Mouse (Mus musculus) CH12.LX (cell line): ENCODE results near the gene Rnf214. TPM values are rescaled to one million over a fixed set of nuclear protein-coding genes. Genes with fewer than 3 reads are reported as not detected.

Experiments used
- DNase-seq: peaks from one replicate; pipeline ENCODE4 v3.0.0-alpha.2; 2013; ENCODE audit errors: extremely low read depth
- H3K27ac ChIP-seq: 2 replicates; pipeline ENCODE4 v1.5.1; 2012; ENCODE audit warnings: low read depth, mild to moderate bottlenecking, control low read depth, moderate library complexity; ENCODE audit not compliant: insufficient read depth
- H3K27me3 ChIP-seq: replicated peaks from 2 replicates; pipeline ENCODE3; 2012; ENCODE audit warnings: inconsistent platforms
- H3K36me3 ChIP-seq, 2 experiments: replicated peaks in 1 of 2; 2 replicates each; pipeline versions ENCODE3 to v1.6.1; 2012; ENCODE audit warnings: inconsistent platforms in 1 of 2, low read length in 1 of 2, mild to moderate bottlenecking in 1 of 2, mixed read lengths in 1 of 2, moderate library complexity in 1 of 2; ENCODE audit not compliant: control insufficient read depth in 1 of 2, insufficient read depth in 1 of 2
- H3K4me1 ChIP-seq, 2 experiments: 2 replicates each; pipeline ENCODE4 v1.6.1; 2012; ENCODE audit warnings: inconsistent platforms in 1 of 2, moderate library complexity in 1 of 2; ENCODE audit not compliant: insufficient read depth in 2 of 2, control insufficient read depth in 1 of 2
- H3K4me2 ChIP-seq: 2 replicates; pipeline ENCODE4 v1.6.1; 2012; ENCODE audit warnings: low read depth, mild to moderate bottlenecking, control low read depth; ENCODE audit not compliant: poor library complexity, insufficient read depth, severe bottlenecking
- H3K4me3 ChIP-seq, 3 experiments: fragments of 150-350 bp in 1 of 3; sonication (generic) in 1 of 3; replicated peaks in 1 of 3; 2 replicates each; pipeline versions ENCODE3 to v1.5.1; 2011 to 2012; ENCODE audit warnings: low read depth in 2 of 3, low read length in 2 of 3, mild to moderate bottlenecking in 2 of 3, moderate library complexity in 2 of 3, control low read depth in 1 of 3, improper control_type of control experiment in 1 of 3, inconsistent platforms in 1 of 3, mixed read lengths in 1 of 3; ENCODE audit not compliant: poor library complexity in 1 of 3
- H3K79me2 ChIP-seq: replicated peaks from 2 replicates; pipeline ENCODE4 v1.6.1; 2012; ENCODE audit warnings: mild to moderate bottlenecking, moderate library complexity; ENCODE audit not compliant: control insufficient read depth, poor library complexity, insufficient read depth, severe bottlenecking; ENCODE audit errors: extremely low read depth
- H3K9ac ChIP-seq: 2 replicates; pipeline ENCODE4 v1.6.1; 2012; ENCODE audit warnings: low read depth, mild to moderate bottlenecking, control low read depth, moderate library complexity; ENCODE audit not compliant: insufficient read depth
- H3K9me3 ChIP-seq: replicated peaks from 2 replicates; pipeline ENCODE3; 2012; ENCODE audit warnings: low read length, inconsistent platforms, mixed read lengths
- BHLHE40 ChIP-seq: IDR thresholded peaks from 2 replicates; pipeline ENCODE4 v1.6.1; 2011; ENCODE audit warnings: mild to moderate bottlenecking, low read depth, low read length, improper control_type of control experiment
- CHD1 ChIP-seq: IDR thresholded peaks from 2 replicates; pipeline ENCODE4 v1.6.1; 2012; ENCODE audit warnings: low read depth, low read length, improper control_type of control experiment, inconsistent platforms
- CTCF ChIP-seq, 2 experiments: IDR thresholded peaks in 1 of 2; conservative IDR thresholded peaks in 1 of 2; 2 replicates each; pipeline ENCODE4 v1.5.1; 2011 to 2012; ENCODE audit warnings: low read depth in 2 of 2, low read length in 2 of 2, improper control_type of control experiment in 1 of 2, inconsistent platforms in 1 of 2, mild to moderate bottlenecking in 1 of 2, moderate library complexity in 1 of 2
- ELF1 ChIP-seq: IDR thresholded peaks from 2 replicates; pipeline ENCODE4 v1.6.1; 2014; ENCODE audit warnings: low read depth, mild to moderate bottlenecking, inconsistent platforms, low read length, improper control_type of control experiment
- EP300 ChIP-seq: IDR thresholded peaks from 2 replicates; pipeline ENCODE4 v1.6.1; 2011; ENCODE audit warnings: low read length, improper control_type of control experiment
- ETS1 ChIP-seq: conservative IDR thresholded peaks from 2 replicates; pipeline ENCODE4 v1.6.1; 2012; ENCODE audit warnings: low read depth, mild to moderate bottlenecking, inconsistent platforms, low read length, improper control_type of control experiment, moderate library complexity
- GABPA ChIP-seq: IDR thresholded peaks from 2 replicates; pipeline ENCODE4 v1.6.1; 2012; ENCODE audit warnings: low read depth, low read length, improper control_type of control experiment, inconsistent platforms; ENCODE audit not compliant: insufficient replicate concordance
- IRF4 ChIP-seq: IDR thresholded peaks from 2 replicates; pipeline ENCODE4 v1.6.1; 2014; ENCODE audit warnings: low read depth, mild to moderate bottlenecking, inconsistent platforms, low read length, improper control_type of control experiment
- JUND ChIP-seq: conservative IDR thresholded peaks from 2 replicates; pipeline ENCODE4 v1.6.1; 2011; ENCODE audit warnings: low read depth, low read length, improper control_type of control experiment
- MAZ ChIP-seq: IDR thresholded peaks from 2 replicates; pipeline ENCODE4 v1.6.1; 2012; ENCODE audit warnings: low read depth, mild to moderate bottlenecking, inconsistent platforms, low read length, improper control_type of control experiment, moderate library complexity
- MEF2A ChIP-seq: IDR thresholded peaks from 2 replicates; pipeline ENCODE4 v1.6.1; 2014; ENCODE audit warnings: low read depth, mild to moderate bottlenecking, inconsistent platforms, low read length, improper control_type of control experiment, borderline replicate concordance
- MXI1 ChIP-seq: IDR thresholded peaks from 2 replicates; pipeline ENCODE4 v1.6.1; 2011; ENCODE audit warnings: mild to moderate bottlenecking, low read depth, low read length, improper control_type of control experiment
- NELFE ChIP-seq: IDR thresholded peaks from 2 replicates; pipeline ENCODE4 v1.6.1; 2011; ENCODE audit warnings: low read depth, low read length, improper control_type of control experiment
- POLR2AphosphoS2 ChIP-seq: IDR thresholded peaks from 2 replicates; pipeline ENCODE4 v1.6.1; 2011; ENCODE audit warnings: low read depth, low read length, improper control_type of control experiment
- RAD21 ChIP-seq: IDR thresholded peaks from 2 replicates; pipeline ENCODE4 v1.6.1; 2011; ENCODE audit warnings: low read depth, mild to moderate bottlenecking, low read length, improper control_type of control experiment, moderate library complexity
- RCOR1 ChIP-seq: conservative IDR thresholded peaks from 2 replicates; pipeline ENCODE4 v1.6.1; 2012; ENCODE audit warnings: low read depth, mild to moderate bottlenecking, inconsistent platforms, low read length, improper control_type of control experiment
- SIN3A ChIP-seq: IDR thresholded peaks from 2 replicates; pipeline ENCODE4 v1.6.1; 2012; ENCODE audit warnings: low read length, improper control_type of control experiment, inconsistent platforms
- TBP ChIP-seq: conservative IDR thresholded peaks from 2 replicates; pipeline ENCODE4 v1.6.1; 2011; ENCODE audit warnings: low read depth, low read length, improper control_type of control experiment
- UBTF ChIP-seq: IDR thresholded peaks from 2 replicates; pipeline ENCODE4 v1.6.1; 2012; ENCODE audit warnings: low read depth, mild to moderate bottlenecking, inconsistent platforms, low read length, improper control_type of control experiment, moderate library complexity
- USF1 ChIP-seq: IDR thresholded peaks from 2 replicates; pipeline ENCODE4 v1.6.1; 2014; ENCODE audit warnings: low read depth, mild to moderate bottlenecking, inconsistent platforms, low read length, improper control_type of control experiment
- USF2 ChIP-seq: conservative IDR thresholded peaks from 2 replicates; pipeline ENCODE4 v1.6.1; 2011; ENCODE audit warnings: low read depth, low read length, improper control_type of control experiment
- ZKSCAN1 ChIP-seq: IDR thresholded peaks from 2 replicates; pipeline ENCODE4 v1.6.1; 2012; ENCODE audit warnings: low read depth, inconsistent platforms, low read length, improper control_type of control experiment, borderline replicate concordance
- ZMIZ1 ChIP-seq: IDR thresholded peaks from 2 replicates; pipeline ENCODE4 v1.6.1; 2012; ENCODE audit warnings: low read depth, mild to moderate bottlenecking, inconsistent platforms, low read length, improper control_type of control experiment
- dilution Hi-C: fragments of 300-500 bp; cut with MboI; formaldehyde crosslinking; loops from 2 replicates; pipeline ENCODE4 v1.14.3; 2020; ENCODE audit warnings: low sequenced_read_pairs; ENCODE audit not compliant: extremely low pct_unique_long_range_greater_than_20kb, extremely low pct_ligation_motif_present
- in situ Hi-C: fragments of 300-500 bp; cut with MboI; formaldehyde crosslinking; loops from 3 replicates; pipeline ENCODE4 v1.14.3; 2019; ENCODE audit warnings: low sequenced_read_pairs, low pct_ligation_motif_present, low pct_unique_long_range_greater_than_20kb, mixed read lengths
- polyA plus RNA-seq: library from polyadenylated mRNA; unstranded; fragments of >175 nt; gene quantifications from 2 replicates; pipeline ENCODE4 v1.2.1, GENCODE M21; 2012; ENCODE audit warnings: low read depth; ENCODE audit not compliant: insufficient read length
- total RNA-seq, 2 experiments: library from RNA; depleted of rRNA; stranded (reverse); fragments of 300-350 nt in 1 of 2; fragments of >200 nt in 1 of 2; gene quantifications; 2 replicates each; pipeline ENCODE4 v1.2.3; 2012 to 2014

The Rnf214 gene
- total and polyA plus RNA-seq, 3 experiments, result 4.4 to 16.1 (median 9.4) TPM

DNA sequence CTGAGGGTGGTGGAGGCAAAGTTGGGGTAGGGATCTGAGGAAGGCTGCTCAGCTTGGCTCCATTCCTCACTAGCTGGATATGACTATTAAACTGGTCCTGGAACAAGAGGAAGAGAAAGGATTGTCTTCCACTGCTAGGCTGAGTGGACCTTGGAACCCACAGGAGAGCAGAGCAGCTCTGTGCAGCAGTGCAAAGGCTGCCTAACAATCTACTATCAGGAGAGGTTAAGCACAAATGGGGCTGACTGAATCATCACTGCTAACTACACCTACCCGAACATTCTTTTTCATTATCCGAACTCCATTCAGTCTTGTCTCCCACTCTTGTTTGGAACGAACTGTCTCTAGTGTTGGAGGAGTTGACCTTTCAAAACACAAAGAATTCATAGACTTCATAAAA lies 37.5 kb downstream of the Rnf214 start:
- no peaks in the 10 kb centered on the region for H3K79me2 ChIP-seq
- in situ Hi-C loops, result no loop called here

GRCm38 (mm10) chr9:45861813-45862212 lies 44.9 kb downstream of the Rnf214 start:
- Histone ChIP-seq H3K27ac (no peak overlapping the region), H3K4me2 (no peak overlapping the region), H3K4me3 (no peak overlapping the region), H3K36me3 (peaks cover 27 to 85% of the 10 kb centered on the region in 2 experiments), H3K9me3 (no peaks in the 10 kb centered on the region), H3K4me1 (no peaks in the 10 kb centered on the region), H3K79me2 (no peaks in the 10 kb centered on the region), H3K27me3 (no peaks in the 10 kb centered on the region), H3K9ac (no peak overlapping the region)
- dilution Hi-C loops (no loop called here), in situ Hi-C loops (no loop called here)
- no peak for DNase-seq
- TF ChIP-seq CHD1 (no peak), USF1 (no peak), RCOR1 (no peak), RAD21 (no peak), IRF4 (no peak)

More for the DNA sequence above, 37.5 kb downstream of the Rnf214 start:
- H3K9ac ChIP-seq, result no peak overlapping the region
- H3K4me1 ChIP-seq, result no peaks in the 10 kb centered on the region
- no peak overlapping the region for H3K4me2 ChIP-seq
- dilution Hi-C loops, result no loop called here
- no peaks in the 10 kb centered on the region for H3K27me3 ChIP-seq
- TF ChIP-seq NELFE (no peak), TBP (no peak), IRF4 (no peak), RAD21 (no peak), MEF2A (no peak), USF2 (no peak), ETS1 (no peak), POLR2AphosphoS2 (no peak), JUND (no peak), BHLHE40 (no peak), GABPA (no peak), CTCF (conservative IDR thresholded peaks at IDR 0.05 in 1 of 2, IDR thresholded peaks at IDR 0.05 in 1 of 2; ENCODE audit: low read depth in 2 of 2, low read length in 2 of 2) (no peak), MXI1 (no peak), ELF1 (no peak), EP300 (no peak), MAZ (no peak), UBTF (no peak), ZKSCAN1 (no peak), ZMIZ1 (no peak), SIN3A (no peak)
- H3K36me3 ChIP-seq, result peaks cover 32 to 83% of the 10 kb centered on the region in 2 experiments
- no peaks in the 10 kb centered on the region for H3K9me3 ChIP-seq
- H3K4me3 ChIP-seq, result no peak overlapping the region
- DNase-seq, result no peak
- H3K27ac ChIP-seq, result no peak overlapping the region
